15 mouse cellular contexts compared by ENCODE assay signal in genomic region chr10:39991155-39991554, GRCm38 (mm10). TPM values are rescaled to one million over a fixed set of nuclear protein-coding genes. Genes with fewer than 3 reads are reported as not detected.
A peak's percentile ranks its signal among the peaks of the same experiment; 100 is the strongest.
DNase-seq lines count a peak whose midpoint lies in the region; ATAC-seq lines count a peak whose summit lies in the region.
"Had no signal": no experiment of that assay in that cellular context is flagged by ENCODE, and none has a peak within 500 bp of the region (broad histone marks: within the 10 kb centered on the region; RNA-seq: fewer than 3 reads in every experiment).

No protein-coding gene starts in this region.

- H3K4me1 ChIP-seq in midbrain, embryonic 14.5 days (ENCODE audit: control insufficient read depth, insufficient read depth, low read length): no peaks in the 10 kb centered on the region
- H3K4me1 ChIP-seq: heart, embryonic 15.5 days; lung, embryonic 15.5 days; neural tube, embryonic 12.5 days had no signal

- H3K9ac ChIP-seq in midbrain, embryonic 14.5 days (replicated peaks; ENCODE audit: low read length): no peak overlapping the region
- H3K9ac ChIP-seq: heart, embryonic 15.5 days; lung, embryonic 15.5 days; neural tube, embryonic 12.5 days had no signal

- no peaks in the 10 kb centered on the region for H3K27me3 ChIP-seq in midbrain, embryonic 14.5 days (ENCODE audit: control insufficient read depth, insufficient read depth, low read length)
- H3K27me3 ChIP-seq: heart, embryonic 15.5 days; lung, embryonic 15.5 days; neural tube, embryonic 12.5 days had no signal

- WGBS in midbrain, embryonic 14.5 days: 85% methylated on average over 4 of the region's 4 CpGs

- ATAC-seq in CD4-positive, CD25-positive, alpha-beta regulatory T cell, adult 4 months: peak; percentile 98
- peak; percentile 88 for ATAC-seq in megakaryocyte-erythroid progenitor cell, adult 5-6 weeks (replicated peaks; ENCODE audit: low FRiP score, low TSS enrichment, poor library complexity, severe bottlenecking)
- no peak for ATAC-seq in midbrain, embryonic 14.5 days (ENCODE audit: low FRiP score, low TSS enrichment)

- peak; percentile 85 for DNase-seq in induced T-regulatory cell, adult 2 months (ENCODE audit: low read depth)
- peak; percentile 63 to 89 for DNase-seq in kidney, postnatal 36 days
- DNase-seq in adrenal gland, adult 8-10 months: no peak
- no peak for DNase-seq in midbrain, embryonic 14.5 days
- no peak for DNase-seq in spleen, postnatal 4 days (ENCODE audit: low spot score in 2 of 2)
- no peak for DNase-seq in layer of hippocampus, adult 18-20 months (ENCODE audit: low spot score in 2 of 2)
- DNase-seq: adrenal gland, postnatal 36 days; cerebellum, adult 11-12 months; right cerebral cortex, adult 18-20 months had no signal

- no peak overlapping the region for H3K27ac ChIP-seq in midbrain, embryonic 14.5 days (replicated peaks; ENCODE audit: low read depth, low read length)
- H3K27ac ChIP-seq: heart, embryonic 15.5 days; lung, embryonic 15.5 days; neural tube, embryonic 12.5 days had no signal

- H3K9me3 ChIP-seq in midbrain, embryonic 14.5 days (ENCODE audit: control insufficient read depth, low read length): no peaks in the 10 kb centered on the region
- H3K9me3 ChIP-seq: heart, embryonic 15.5 days; lung, embryonic 15.5 days had no signal

- H3K36me3 ChIP-seq in midbrain, embryonic 14.5 days (ENCODE audit: control insufficient read depth, insufficient read depth, low read length): no peaks in the 10 kb centered on the region
- H3K36me3 ChIP-seq: heart, embryonic 15.5 days; lung, embryonic 15.5 days; neural tube, embryonic 12.5 days had no signal

- H3K4me3 ChIP-seq in midbrain, embryonic 14.5 days (replicated peaks; ENCODE audit: low read depth, low read length): no peak overlapping the region
- H3K4me3 ChIP-seq: heart, embryonic 15.5 days; lung, embryonic 15.5 days; neural tube, embryonic 12.5 days had no signal

- H3K4me2 ChIP-seq in midbrain, embryonic 14.5 days (ENCODE audit: low read length): no peak overlapping the region
- H3K4me2 ChIP-seq: heart, embryonic 15.5 days; lung, embryonic 15.5 days; midbrain, embryonic 11.5 days; neural tube, embryonic 12.5 days had no signal

RNA-seq across cellular contexts. Expression of gene Mfsd4b5, which starts 4.7 kb away (rescaled TPM):
- polyA plus RNA-seq in CD4-positive, CD25-positive, alpha-beta regulatory T cell, adult 4 months (2017; shearing (Covaris generic)): under 1 TPM in 1 of 2 experiments, not detected in 1; 0.47 TPM
- total RNA-seq in megakaryocyte-erythroid progenitor cell, adult 5-6 weeks (2014; fragmentation: Nextera tagmentation): not detected in 2 replicates
- not detected in 2 replicates for total RNA-seq in megakaryocyte-erythroid progenitor cell, adult 5-6 weeks (2017)
- total RNA-seq in adrenal gland, adult 8-10 months (2022): 1 to 10 TPM in 3 of 4 experiments, under 1 TPM in 1; 0.55 to 1.9 (median 1.3) TPM
- polyA plus RNA-seq in midbrain, embryonic 14.5 days (2014; fragmentation: Nextera tagmentation; extraction: Ambion mirVana): not detected in 2 replicates
- total RNA-seq in layer of hippocampus, adult 18-20 months (2021): under 1 TPM; 0.20 to 0.43 TPM
- polyA plus RNA-seq: heart, embryonic 15.5 days; midbrain, embryonic 11.5 days had no signal

RNA-seq across cellular contexts. Expression of gene Mfsd4b3, which starts 31.2 kb away (rescaled TPM):
- not detected for polyA plus RNA-seq in CD4-positive, CD25-positive, alpha-beta regulatory T cell, adult 4 months (2017; shearing (Covaris generic))
- total RNA-seq in megakaryocyte-erythroid progenitor cell, adult 5-6 weeks (2014; fragmentation: Nextera tagmentation): not detected in 2 replicates
- not detected in 2 replicates for total RNA-seq in megakaryocyte-erythroid progenitor cell, adult 5-6 weeks (2017)
- 10 to 100 TPM in 1 of 4 experiments, 1 to 10 TPM in 3; 3.0 to 10.2 (median 6.6) TPM for total RNA-seq in adrenal gland, adult 8-10 months (2022)
- polyA plus RNA-seq in midbrain, embryonic 14.5 days (2014; fragmentation: Nextera tagmentation; extraction: Ambion mirVana): not detected in 2 replicates
- under 1 TPM in 1 of 2 experiments, not detected in 1; 0.25 TPM for total RNA-seq in layer of hippocampus, adult 18-20 months (2021)
- polyA plus RNA-seq: midbrain, embryonic 11.5 days had no signal

RNA-seq across cellular contexts. Expression of gene Mfsd4b1, which starts 33.9 kb away (rescaled TPM):
- not detected for polyA plus RNA-seq in CD4-positive, CD25-positive, alpha-beta regulatory T cell, adult 4 months (2017; shearing (Covaris generic))
- not detected in 2 replicates for total RNA-seq in megakaryocyte-erythroid progenitor cell, adult 5-6 weeks (2014; fragmentation: Nextera tagmentation)
- total RNA-seq in megakaryocyte-erythroid progenitor cell, adult 5-6 weeks (2017): not detected in 2 replicates
- 1 to 10 TPM in 2 of 4 experiments, under 1 TPM in 2; 0.65 to 1.3 (median 1.1) TPM for total RNA-seq in adrenal gland, adult 8-10 months (2022)
- polyA plus RNA-seq in midbrain, embryonic 14.5 days (2014; fragmentation: Nextera tagmentation; extraction: Ambion mirVana): 0.35 and 0.50 TPM in 2 replicates
- total RNA-seq in layer of hippocampus, adult 18-20 months (2021): 1 to 10 TPM in 1 of 2 experiments, under 1 TPM in 1; 0.74 to 1.6 TPM
- polyA plus RNA-seq: midbrain, embryonic 11.5 days; neural tube, embryonic 12.5 days had no signal

Comparison
In these comparisons a context has a peak if more than half of its experiments do, and no peak if none do; other contexts are left out.
1. DNase-seq: peak in induced T-regulatory cell, adult 2 months (single experiment) and kidney, postnatal 36 days (2 of 2); none in adrenal gland, adult 8-10 months (single experiment), midbrain, embryonic 14.5 days (single experiment), spleen, postnatal 4 days (0 of 2) and layer of hippocampus, adult 18-20 months (0 of 2).